Mouse (Mus musculus) kidney, adult 2 months (tissue): ENCODE data around the gene Gpld1.

Experiments used
- CTCF ChIP-seq: fragments of 200-500 bp; conservative IDR thresholded peaks from 2 replicates; pipeline ENCODE4 v1.5.1; 2011; ENCODE audit warnings: low read depth, mild to moderate bottlenecking, control low read depth, low read length, moderate library complexity, mixed read lengths; ENCODE audit not compliant: insufficient read depth, insufficient read length
- POLR2A ChIP-seq: fragments of 200-500 bp; IDR thresholded peaks from one replicate; pipeline ENCODE4 v1.6.1; 2011; ENCODE audit warnings: low read depth, low read length, control low read depth

DNA sequence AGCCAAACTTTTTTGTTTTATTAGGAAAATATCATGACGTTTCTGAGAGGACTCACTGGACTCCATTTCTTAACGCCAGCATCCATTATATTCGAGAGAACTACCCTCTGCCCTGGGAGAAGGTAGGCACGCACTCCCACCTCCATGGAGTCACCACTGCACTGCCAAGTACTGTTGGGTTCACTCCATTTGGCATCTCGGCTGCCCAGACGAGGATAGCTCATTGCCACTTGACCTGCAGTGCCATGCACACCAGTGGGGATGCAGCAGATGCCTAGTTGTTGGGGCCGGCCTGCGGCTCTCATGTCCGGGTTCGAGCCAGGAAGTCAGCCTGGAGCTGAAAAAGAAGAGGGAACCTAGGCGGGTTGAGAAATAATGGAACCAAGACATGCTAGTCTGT, 12.1 kb downstream of the Gpld1 start:
- TF ChIP-seq CTCF: no peak
- no peak for TF ChIP-seq POLR2A
